Mouse (Mus musculus): ENCODE measurements around the gene Cep164. TPM values are rescaled to one million over a fixed set of nuclear protein-coding genes. Genes with fewer than 3 reads are reported as not detected.

The Cep164 gene
- total RNA-seq, 2 experiments from 2014 or later, result 11.9 to 12.5 TPM

Other genes with a start within 250 kb of the Cep164 start
- 10 to 100 TPM; 36.9 to 39.6 TPM for gene Bace1, start 9.9 kb upstream of the Cep164 start, total RNA-seq (2021)
- gene Pcsk7, start 77.8 kb upstream of the Cep164 start, total RNA-seq (2021), result 10 to 100 TPM; 19.4 to 23.1 TPM
- 10 to 100 TPM; 39.3 TPM for gene Rnf214, start 78.2 kb upstream of the Cep164 start, total RNA-seq (2021)
- gene Tagln, start 107.4 kb upstream of the Cep164 start, total RNA-seq (2021), result 100 to 1,000 TPM in 1 of 2 experiments, 10 to 100 TPM in 1; 79.2 to 103 TPM
- 10 to 100 TPM; 61.5 to 65.5 TPM for gene Sidt2, start 126.6 kb upstream of the Cep164 start, total RNA-seq (2021)
- gene Pafah1b2, start 184.0 kb upstream of the Cep164 start, total RNA-seq (2021), result 100 to 1,000 TPM; 104 to 110 TPM
- 10 to 100 TPM; 62.9 to 70.1 TPM for gene Sik3, start 184.1 kb upstream of the Cep164 start, total RNA-seq (2021)

All from gastrocnemius, postnatal 4 days (tissue).